Mouse (Mus musculus): ENCODE data around the gene Tagln2.

- TF ChIP-seq CTCF (IDR thresholded peaks at IDR 0.05; ENCODE audit: extremely low read depth, insufficient read depth, low read length) (no peak), POLR2A (IDR thresholded peaks at IDR 0.05; ENCODE audit: extremely low read depth, insufficient read depth, low read length) (no peak)
Observed at GRCm38 (mm10) chr1:172507701-172508100, 7.9 kb downstream of the Tagln2 start.

Data from cortical plate, adult 2 months (tissue).